Mouse (Mus musculus) small intestine, adult 2 months (tissue): Measurements from ENCODE around the gene Gm43738.

Source experiments
- CTCF ChIP-seq: fragments of 200-500 bp; IDR thresholded peaks from 2 replicates; pipeline ENCODE4 v1.5.1; 2012; ENCODE audit warnings: low read depth, mild to moderate bottlenecking, control low read depth, inconsistent platforms, low read length, moderate library complexity, mixed read lengths; ENCODE audit not compliant: insufficient replicate concordance, insufficient read length; ENCODE audit errors: extremely low read depth
- POLR2A ChIP-seq: fragments of 200-500 bp; IDR thresholded peaks from 2 replicates; pipeline ENCODE4 v1.6.1; 2012; ENCODE audit warnings: low read depth, mild to moderate bottlenecking, control low read depth, inconsistent platforms, low read length, moderate library complexity

GRCm38 (mm10) chr3:89132285-89133062 lies 31.6 kb upstream of the Gm43738 start:
- TF ChIP-seq CTCF (no peak), POLR2A (no peak)
